Mouse (Mus musculus) testis, adult 2 months (tissue): ENCODE data around the gene Pkig.

Source experiments
- CTCF ChIP-seq: fragments of 200-500 bp; IDR thresholded peaks from 2 replicates; pipeline ENCODE4 v1.5.1; 2012; ENCODE audit warnings: low read depth, mild to moderate bottlenecking, inconsistent platforms, low read length, moderate library complexity; ENCODE audit not compliant: control insufficient read depth, insufficient read depth, insufficient replicate concordance
- POLR2A ChIP-seq: fragments of 200-500 bp; IDR thresholded peaks from 2 replicates; pipeline ENCODE4 v1.6.1; 2012; ENCODE audit warnings: low read depth, mild to moderate bottlenecking, inconsistent platforms, low read length, moderate library complexity; ENCODE audit not compliant: control insufficient read depth

DNA sequence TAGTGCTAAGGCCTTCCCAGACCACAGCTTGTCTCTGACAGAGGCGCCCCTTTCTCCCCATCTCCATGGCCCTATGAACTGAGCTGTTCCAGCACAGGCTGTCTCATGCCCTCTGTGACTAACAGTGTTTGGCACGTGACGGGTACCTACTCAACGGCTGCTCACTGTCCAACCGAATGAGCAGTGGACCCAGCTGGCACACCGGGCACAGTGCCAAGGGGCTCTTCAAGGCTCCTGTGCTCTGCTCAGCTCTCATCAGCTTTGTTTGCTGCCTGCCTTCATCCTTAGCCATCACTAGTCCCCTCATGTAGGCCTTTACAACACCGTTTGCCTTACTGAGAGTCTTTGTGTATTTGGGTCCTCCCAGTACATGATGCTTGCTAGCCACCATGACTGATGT lies 64.4 kb downstream of the Pkig start:
- TF ChIP-seq CTCF (no peak), POLR2A (no peak)
